Mouse (Mus musculus): Measurements from ENCODE around the gene Catsperd. TPM values are rescaled to one million over a fixed set of nuclear protein-coding genes. Genes with fewer than 3 reads are reported as not detected.

Gene Catsperd
- total RNA-seq, 2 experiments from 2014 or later: 0.84 TPM

DNA sequence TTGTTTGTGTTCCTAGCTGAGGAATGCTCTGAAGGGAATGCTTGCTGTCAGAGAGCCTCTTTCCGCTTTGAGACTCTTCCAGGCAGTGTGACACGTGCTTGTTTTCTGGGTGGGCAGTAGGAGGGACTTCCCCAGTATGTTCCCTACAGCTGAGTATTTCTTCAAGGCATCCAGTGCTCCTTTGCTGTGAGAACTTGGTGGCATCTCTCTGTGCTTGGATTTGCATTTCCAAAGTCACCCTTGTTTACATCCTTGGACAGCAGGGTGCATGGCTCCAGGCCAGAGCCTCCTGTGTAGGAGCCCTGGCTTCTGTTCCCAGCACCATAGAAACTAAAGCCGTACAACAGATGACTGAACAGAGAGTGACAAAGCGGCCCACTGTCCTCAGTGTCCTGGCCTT is 80.7 kb downstream of the Catsperd start:
- DNase-seq (ENCODE audit: low spot score in 2 of 2): no peak

DNA sequence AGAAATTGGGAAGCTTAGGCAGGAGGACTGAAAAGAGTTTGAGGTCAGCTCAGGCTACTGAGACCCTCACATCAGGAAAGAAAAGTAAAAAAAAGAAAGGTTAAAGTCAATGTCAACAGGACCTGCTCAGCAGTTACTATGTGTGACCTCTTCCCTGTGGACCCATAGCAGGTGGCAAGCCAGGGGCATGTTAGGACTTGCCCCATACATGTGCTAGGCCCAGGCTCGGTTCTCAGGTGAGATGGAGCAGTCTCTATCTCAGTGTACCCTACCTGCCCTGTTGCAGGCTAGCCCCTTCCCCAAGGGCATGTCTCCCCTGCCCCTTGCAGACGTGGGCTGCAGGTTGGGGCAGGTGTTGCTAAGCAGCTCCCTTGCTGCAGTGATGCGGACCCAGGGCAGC is 81.8 kb downstream of the Catsperd start:
- DNase-seq (ENCODE audit: low spot score in 2 of 2): no peak

Other genes starting within 250 kb of the Catsperd start
- gene Ptprs, start 151.7 kb upstream of the Catsperd start, total RNA-seq (2021): 100 to 1,000 TPM; 588 to 594 TPM
- gene Znrf4, start 115.7 kb upstream of the Catsperd start, total RNA-seq (2021): not detected
- gene Gm20219, start 73.8 kb upstream of the Catsperd start, total RNA-seq (2021): 1 to 10 TPM; 2.7 to 3.2 TPM
- gene Safb2, start 43.6 kb upstream of the Catsperd start, total RNA-seq (2021): 100 to 1,000 TPM; 104 to 120 TPM
- 100 to 1,000 TPM; 158 to 159 TPM for gene Safb, start 43.3 kb upstream of the Catsperd start, total RNA-seq (2021)
- 100 to 1,000 TPM; 139 to 143 TPM for gene 2410015M20Rik, start 18.4 kb upstream of the Catsperd start, total RNA-seq (2021)
- 100 to 1,000 TPM; 405 to 414 TPM for gene Rpl36, start 14.7 kb upstream of the Catsperd start, total RNA-seq (2021)
- gene Lonp1, start 1.3 kb upstream of the Catsperd start, total RNA-seq (2021): 10 to 100 TPM; 57.1 to 60.6 TPM
- 10 to 100 TPM; 89.7 to 91.2 TPM for gene Ranbp3, start 45.2 kb downstream of the Catsperd start, total RNA-seq (2021)
- 100 to 1,000 TPM; 218 to 234 TPM for gene Ndufa11, start 89.6 kb downstream of the Catsperd start, total RNA-seq (2021)
- gene Vmac, start 89.9 kb downstream of the Catsperd start, total RNA-seq (2021): 10 to 100 TPM in 1 of 2 experiments, 1 to 10 TPM in 1; 9.6 to 13.5 TPM
- 1 to 10 TPM; 3.4 to 4.7 TPM for gene Nrtn, start 129.4 kb downstream of the Catsperd start, total RNA-seq (2021)
- gene Dus3l, start 136.6 kb downstream of the Catsperd start, total RNA-seq (2021): 10 to 100 TPM; 61.8 to 63.0 TPM
- gene Prr22, start 142.1 kb downstream of the Catsperd start, total RNA-seq (2021): 1 to 10 TPM in 1 of 2 experiments, under 1 TPM in 1; 0.88 to 1.1 TPM
- gene Rfx2, start 202.9 kb downstream of the Catsperd start, total RNA-seq (2021): 1 to 10 TPM; 2.6 to 2.7 TPM
- not detected for gene Acsbg2, start 246.3 kb downstream of the Catsperd start, total RNA-seq (2021)
- gene 1700061G19Rik, start 247.3 kb downstream of the Catsperd start, total RNA-seq (2021): under 1 TPM; 0.14 to 0.40 TPM